Mouse (Mus musculus): ENCODE measurements around the gene Gfral. TPM values are rescaled to one million over a fixed set of nuclear protein-coding genes. Genes with fewer than 3 reads are reported as not detected.

Gene Gfral
- not detected in 2 replicates for polyA plus RNA-seq (2012; rRNA removed)

GRCm38 (mm10) chr9:76213557-76213956, at the start of gene Gfral:
Gene Gfral, minus strand, starts transcription at chr9:76213657.

Other genes starting within 250 kb of the Gfral start
- gene Hmgcll1, start 198.8 kb downstream of the Gfral start, polyA plus RNA-seq (2012; rRNA removed), result 0.35 and 0.55 TPM in 2 replicates
- gene Hcrtr2, start 110.2 kb upstream of the Gfral start, polyA plus RNA-seq (2012; rRNA removed), result not detected in 2 replicates